Mouse (Mus musculus): ENCODE data around the gene Slc13a5.

The Slc13a5 gene

DNA sequence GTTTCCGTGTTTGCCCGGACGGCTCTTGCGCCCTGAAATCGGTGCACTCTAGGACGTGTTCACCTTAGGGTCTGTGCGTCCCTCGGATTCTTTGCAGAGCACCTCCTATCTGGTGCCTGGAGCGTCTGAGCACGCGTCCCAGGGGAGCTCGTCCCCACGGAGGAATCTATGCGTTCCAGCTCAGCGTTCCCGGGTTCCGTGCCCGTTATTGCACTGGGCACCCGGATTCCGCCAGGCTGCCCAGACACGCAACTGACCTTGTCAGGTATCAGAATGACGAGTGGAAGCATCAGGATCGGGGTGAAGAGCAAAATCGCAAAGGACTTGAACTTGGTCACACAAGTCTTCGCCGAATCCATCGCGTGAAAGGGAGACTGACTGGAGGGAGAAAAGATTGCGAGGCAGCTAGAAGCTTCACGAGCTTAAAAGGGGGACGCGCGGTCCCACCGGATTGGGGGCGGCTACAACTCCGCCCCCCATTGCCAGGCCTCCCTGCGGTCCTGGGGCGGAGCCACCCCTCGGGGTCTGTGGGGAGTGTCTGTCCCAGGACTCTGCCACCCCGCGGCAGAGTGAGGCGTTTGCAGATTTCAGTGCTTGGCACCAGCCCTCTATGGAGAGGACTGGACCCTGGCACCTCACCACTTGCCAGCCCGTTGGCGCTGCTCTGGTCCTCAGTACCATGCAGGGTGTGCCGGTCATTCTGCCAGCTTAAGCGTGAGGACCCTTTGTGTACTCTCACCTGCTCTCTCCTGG, 639 bp downstream of the Slc13a5 start:
- in situ Hi-C loops (cut with MboI, MseI), result loop anchor here (5.0 kb wide), 1 partner anchor 41 kb away; no protein-coding TSS in a partner anchor

GRCm38 (mm10) chr11:72265483-72265882, 1.5 kb downstream of the Slc13a5 start:
- in situ Hi-C loops (cut with MboI, MseI), result loop anchor here (5.0 kb wide), 1 partner anchor 42 kb away; no protein-coding TSS in a partner anchor

GRCm38 (mm10) chr11:72256441-72256840, 10.6 kb downstream of the Slc13a5 start:
- in situ Hi-C loops (cut with MboI, MseI), result no loop called here

DNA sequence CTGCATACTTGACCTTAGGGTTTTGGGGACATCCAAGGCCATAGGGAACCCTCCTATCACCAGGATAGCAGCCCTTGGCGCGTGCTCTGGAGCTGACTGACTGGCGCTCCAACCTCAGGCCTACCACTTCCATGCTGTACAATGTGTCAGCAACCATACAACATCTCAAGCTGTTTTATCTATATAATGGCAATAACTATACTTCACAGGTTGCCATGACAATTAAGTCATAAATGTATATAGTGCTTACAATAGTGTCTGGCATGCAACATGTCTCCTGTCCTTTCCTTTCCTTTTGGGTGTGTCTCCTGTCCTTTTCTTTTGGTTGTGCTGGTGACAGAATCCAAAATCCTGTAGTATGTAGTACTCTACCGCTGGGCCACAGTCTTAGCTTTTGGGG, 11.4 kb downstream of the Slc13a5 start:
- in situ Hi-C loops (cut with MboI, MseI), result no loop called here

DNA sequence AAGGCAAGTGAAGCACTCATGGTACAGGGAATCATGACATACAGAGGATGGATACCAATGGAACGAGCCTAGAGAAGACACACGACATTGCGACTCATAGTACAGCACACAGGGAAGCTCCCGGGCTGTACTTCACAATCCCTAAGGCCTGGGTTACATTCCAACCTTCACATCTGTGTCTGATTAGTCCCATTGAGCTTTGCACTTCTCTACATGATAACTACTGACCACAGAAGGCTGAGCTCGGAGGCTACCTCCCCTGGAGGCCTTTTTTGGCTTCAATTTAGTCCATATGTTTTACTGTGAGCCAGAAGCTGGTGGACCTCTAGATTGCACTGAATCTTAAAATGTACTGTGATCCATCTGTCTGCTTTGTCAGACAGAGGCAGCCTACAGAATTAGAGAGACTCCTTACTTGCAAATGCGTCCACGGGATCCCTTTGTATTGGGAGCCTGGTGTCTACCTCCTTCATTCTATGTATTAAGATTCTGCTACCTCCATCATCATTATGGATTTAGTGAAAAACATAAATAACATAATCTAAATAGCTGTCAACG, 21.7 kb downstream of the Slc13a5 start:
- in situ Hi-C loops (cut with MboI, MseI), result loop anchor here (5.0 kb wide), 1 partner anchor 102 kb away; no protein-coding TSS in a partner anchor

DNA sequence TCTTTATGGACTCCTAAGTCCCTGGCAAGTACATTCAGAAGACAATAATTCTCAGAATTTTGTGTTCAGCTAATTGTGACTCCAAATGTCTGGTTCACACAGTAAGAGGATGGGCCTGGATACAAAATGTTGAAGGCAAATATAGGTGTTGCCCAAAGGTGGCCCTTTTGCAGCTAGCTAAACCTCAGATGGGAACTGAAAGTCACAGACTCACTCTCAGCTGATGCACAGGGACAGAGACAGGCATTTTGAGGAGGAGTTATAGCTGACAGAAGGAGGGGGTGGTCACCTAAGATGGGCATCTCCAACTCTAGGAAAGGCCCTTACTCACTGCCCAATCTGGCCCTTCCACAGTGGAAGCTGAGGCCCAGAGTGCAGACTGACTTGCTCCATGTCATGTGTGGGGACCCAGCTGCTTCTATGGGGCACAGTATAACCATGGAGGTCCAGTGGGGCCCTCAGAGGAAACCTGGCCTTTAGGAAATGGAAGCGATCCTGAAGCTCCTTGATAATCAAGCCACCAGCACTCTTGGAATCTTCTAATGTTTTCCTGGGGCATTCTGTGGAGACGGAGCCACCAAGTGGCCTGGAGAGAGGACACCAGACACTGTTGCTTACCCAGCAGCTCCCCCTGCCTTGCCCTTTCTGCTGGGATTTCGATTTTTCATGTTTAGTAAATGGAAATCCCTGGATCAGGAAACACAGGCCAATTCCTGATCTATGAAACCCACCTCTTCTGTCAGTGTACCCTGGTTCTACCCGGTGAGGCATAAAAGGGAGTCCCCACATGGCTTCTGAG, 26.8 kb downstream of the Slc13a5 start:
- in situ Hi-C loops (cut with MboI, MseI), result no loop called here

- in situ Hi-C loops (cut with MboI, MseI), result no loop called here
Observed at GRCm38 (mm10) chr11:72234013-72234412, 33.0 kb downstream of the Slc13a5 start.

DNA sequence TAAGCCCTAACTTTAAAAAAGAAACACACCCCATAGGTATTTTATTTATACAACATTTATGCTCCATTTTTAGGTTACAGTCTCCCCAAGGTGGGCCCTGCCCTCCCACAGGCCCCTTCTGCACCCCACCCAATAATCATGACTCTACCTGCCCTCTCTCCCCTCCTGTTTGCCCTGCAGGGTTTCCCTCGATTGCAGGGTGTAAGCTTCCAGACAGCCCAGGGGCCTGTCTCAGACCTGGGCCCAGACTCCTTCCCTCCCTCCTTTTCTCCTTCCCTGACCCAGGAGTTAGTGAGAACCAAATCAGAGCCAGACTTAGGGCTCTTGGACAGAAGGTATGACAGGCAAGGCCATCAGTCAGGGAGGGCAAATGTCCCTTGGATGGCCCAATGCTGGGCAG, 34.0 kb downstream of the Slc13a5 start:
- in situ Hi-C loops (cut with MboI, MseI), result no loop called here

GRCm38 (mm10) chr11:72232068-72232467, 35.0 kb downstream of the Slc13a5 start:
- in situ Hi-C loops (cut with MboI, MseI), result no loop called here

GRCm38 (mm10) chr11:72228513-72228912, 38.5 kb downstream of the Slc13a5 start:
- in situ Hi-C loops (cut with MboI, MseI), result no loop called here

DNA sequence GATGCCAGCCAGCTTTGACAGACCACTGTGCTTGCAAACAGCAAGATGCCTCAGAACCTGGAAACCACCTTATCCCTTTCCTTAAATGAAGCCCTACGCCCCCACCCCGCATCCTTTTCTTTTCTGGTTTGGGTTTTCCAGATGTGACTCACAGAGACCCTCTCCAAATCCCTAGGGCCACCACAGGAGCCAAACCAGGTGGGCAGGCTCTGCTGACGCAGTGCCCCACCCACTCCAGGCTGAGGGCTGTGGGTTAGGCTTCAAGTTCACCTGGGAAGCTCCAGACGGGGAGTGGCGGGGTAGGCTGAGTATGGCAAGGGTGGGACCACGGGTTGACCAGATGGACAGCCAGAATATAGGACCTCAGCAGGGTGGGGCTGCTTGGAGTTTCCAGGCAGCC, 40.1 kb downstream of the Slc13a5 start:
- in situ Hi-C loops (cut with MboI, MseI), result no loop called here

- in situ Hi-C loops (cut with MboI, MseI), result no loop called here
Observed at GRCm38 (mm10) chr11:72226020-72226791, 40.8 kb downstream of the Slc13a5 start.

GRCm38 (mm10) chr11:72224865-72225264, 42.2 kb downstream of the Slc13a5 start:
- in situ Hi-C loops (cut with MboI, MseI), result no loop called here

GRCm38 (mm10) chr11:72223414-72223813, 43.6 kb downstream of the Slc13a5 start:
- in situ Hi-C loops (cut with MboI, MseI), result no loop called here

DNA sequence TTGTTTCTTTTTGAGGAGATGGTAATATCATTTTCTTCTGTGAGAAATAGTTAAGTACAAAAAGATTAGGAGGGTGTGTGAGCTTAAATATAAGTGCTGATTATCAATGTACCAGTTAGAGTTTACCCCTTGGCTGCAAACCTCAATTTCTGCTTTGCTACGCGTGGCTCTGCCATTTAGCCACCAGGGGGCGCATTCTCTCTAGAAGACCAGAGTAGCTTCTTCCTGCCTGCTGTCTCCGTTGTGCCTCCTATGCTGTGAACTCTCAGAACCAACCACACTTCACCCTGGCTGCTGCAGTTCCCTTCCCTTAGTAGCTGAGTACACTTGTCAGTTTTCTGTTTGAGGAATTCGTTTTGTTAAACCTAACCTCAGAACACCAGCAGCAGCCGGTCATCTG, 45.7 kb downstream of the Slc13a5 start:
- in situ Hi-C loops (cut with MboI, MseI), result no loop called here

- in situ Hi-C loops (cut with MboI, MseI), result loop anchor here (5.0 kb wide), 1 partner anchor 220 kb away; the partner anchor contains the start of gene Ggt6
Observed at GRCm38 (mm10) chr11:72217116-72217515, 49.9 kb downstream of the Slc13a5 start.

DNA sequence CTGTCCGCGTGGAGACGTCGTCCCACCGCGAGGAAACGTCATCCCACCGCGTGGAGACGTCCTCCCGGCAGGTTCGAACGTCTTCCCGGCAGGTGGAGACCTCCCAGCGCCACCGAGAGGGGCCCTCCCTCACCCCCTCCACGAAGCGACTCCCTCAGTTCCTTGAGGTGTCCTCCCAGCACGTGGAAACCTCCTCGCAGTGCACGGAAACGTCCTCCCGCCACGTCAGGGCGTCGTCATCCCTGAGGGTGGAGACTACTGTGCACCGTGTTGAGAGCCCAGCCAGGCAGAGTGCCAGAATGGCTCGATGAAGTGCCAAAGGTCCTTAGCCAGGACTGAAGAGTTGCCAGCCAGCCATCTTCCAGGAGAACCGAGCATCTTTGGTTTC, 51.6 kb downstream of the Slc13a5 start, which contains the start of gene Med31:
Gene Med31, minus strand, starts transcription at position 183 of the 388 bp plus-strand sequence.
- in situ Hi-C loops (cut with MboI, MseI), result loop anchor here (5.0 kb wide), 1 partner anchor 222 kb away; the partner anchor contains the start of gene Ggt6

DNA sequence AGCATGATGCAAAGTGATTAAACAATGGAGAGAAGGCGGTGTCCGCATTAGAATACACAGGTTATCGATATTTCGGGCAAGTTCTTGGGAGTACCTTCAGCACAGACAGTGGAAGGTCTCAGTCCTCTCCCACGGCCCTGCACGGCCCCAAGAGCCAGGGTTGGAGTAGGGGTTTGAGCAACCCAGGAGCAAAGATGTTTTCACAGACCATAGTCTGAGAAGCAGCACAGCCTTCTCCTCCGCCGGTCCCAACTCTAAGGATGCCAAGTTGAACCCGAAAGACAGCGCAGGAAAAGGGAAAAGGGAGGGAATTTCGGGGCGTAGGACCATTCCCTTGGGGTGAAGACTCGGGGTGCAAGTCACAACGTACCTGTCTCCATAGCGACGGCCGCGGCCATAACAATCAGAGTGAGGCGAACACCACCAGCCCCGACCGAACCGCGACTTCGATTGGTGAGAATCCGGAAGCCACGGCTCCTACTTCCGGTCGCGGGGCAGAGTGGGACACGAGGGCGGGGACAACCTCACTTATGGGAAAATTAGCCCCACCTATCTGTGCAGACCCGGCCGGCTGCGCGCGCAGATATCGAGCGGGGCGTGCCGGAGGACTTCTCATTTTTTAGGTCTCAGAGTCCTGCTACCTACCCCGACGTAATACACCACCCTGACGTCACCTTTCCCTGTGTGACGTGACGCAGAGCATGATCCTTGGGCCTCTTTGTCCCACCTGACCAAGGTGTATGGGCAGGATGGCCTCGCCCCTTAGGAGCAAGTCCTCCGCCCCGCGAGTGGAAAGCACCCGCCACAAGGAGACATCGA, 52.2 kb downstream of the Slc13a5 start:
- in situ Hi-C loops (cut with MboI, MseI), result loop anchor here (5.0 kb wide), 1 partner anchor 223 kb away; the partner anchor contains the start of gene Ggt6

- in situ Hi-C loops (cut with MboI, MseI), result loop anchor here (10.0 kb wide), 1 partner anchor 1213 kb away; no protein-coding TSS in a partner anchor
Observed at GRCm38 (mm10) chr11:72207834-72208377, 59.1 kb downstream of the Slc13a5 start.
